Mouse (Mus musculus): ENCODE results near the gene Ctse. TPM values are rescaled to one million over a fixed set of nuclear protein-coding genes. Genes with fewer than 3 reads are reported as not detected.

Ctse gene
- polyA plus RNA-seq, 1 experiment from 2014 or later = not detected

DNA sequence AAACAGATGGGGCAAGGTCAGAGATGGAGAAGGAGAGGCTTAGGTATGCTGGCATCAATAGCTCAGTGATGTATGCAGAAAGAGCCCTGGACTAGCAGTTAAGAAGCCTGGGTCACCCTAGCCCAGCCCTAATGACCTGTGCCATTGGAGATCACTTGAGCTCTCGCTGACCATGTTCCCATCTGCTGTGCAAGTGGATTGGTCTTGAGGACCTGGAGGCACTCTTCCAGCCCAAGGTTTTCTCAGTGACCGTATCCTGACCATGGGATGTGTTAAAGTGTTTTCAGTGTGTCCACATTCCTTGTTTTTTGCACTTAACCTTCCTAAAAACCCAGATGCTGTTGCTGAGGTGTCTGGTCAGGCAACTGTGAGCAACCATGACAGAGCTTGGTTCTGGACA lies 22.2 kb downstream of the Ctse start:
- no peak overlapping the region for H3K27ac ChIP-seq
- no peaks in the 10 kb centered on the region for H3K9me3 ChIP-seq
- H3K4me3 ChIP-seq = no peak overlapping the region
- peaks cover 7% of the 10 kb centered on the region; the same call in 1 of the 2 replicates for H3K4me1 ChIP-seq (replicated peaks)
- no peaks in the 10 kb centered on the region for H3K36me3 ChIP-seq
- no peak overlapping the region for H3K4me2 ChIP-seq
- no peak overlapping the region for H3K9ac ChIP-seq
- WGBS = 81% methylated on average over 2 of the region's 2 CpGs
- H3K27me3 ChIP-seq = 0 out of 2 replicates have a peak, but pooled peaks cover 2% of the 10 kb centered on the region
- ATAC-seq (ENCODE audit: low FRiP score) = no peak

DNA sequence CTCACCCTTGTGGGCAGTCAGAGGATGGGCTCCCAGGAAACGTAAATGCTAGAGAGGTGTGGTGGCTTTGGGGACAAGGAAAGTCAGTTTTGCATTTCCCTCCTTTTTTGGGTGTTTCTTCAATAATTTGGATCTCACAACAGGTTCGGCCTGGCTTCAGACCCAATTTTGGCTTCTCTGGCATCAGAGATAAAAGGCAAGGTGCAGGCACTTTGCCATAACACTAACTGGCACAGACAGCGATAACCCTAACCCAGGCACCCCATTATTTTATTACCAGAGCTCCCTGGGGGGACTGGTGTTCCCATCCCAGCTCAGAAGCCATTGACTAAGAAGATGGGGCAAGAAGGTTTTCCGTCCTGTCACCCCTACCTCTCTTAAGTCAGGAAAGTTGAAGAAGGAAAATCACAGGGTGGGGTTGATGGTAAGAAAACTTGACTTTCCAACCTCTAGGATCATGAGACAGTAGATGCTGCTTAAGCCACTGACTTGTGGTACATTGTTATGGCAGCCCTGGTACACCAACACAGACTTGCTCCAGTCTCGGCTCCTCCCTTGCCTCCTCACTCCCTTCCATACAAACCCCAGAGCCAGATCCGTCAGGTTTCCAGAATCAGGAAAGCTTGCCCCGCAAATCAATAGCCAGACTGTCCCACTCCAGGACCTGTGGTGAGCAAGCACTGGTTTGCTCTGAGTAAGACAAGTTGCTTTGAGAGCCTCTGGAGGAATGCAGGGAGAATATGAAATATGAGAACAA lies 22.8 kb downstream of the Ctse start:
- Histone ChIP-seq H3K9ac (no peak overlapping the region), H3K4me1 (replicated peaks) (peaks cover 7% of the 10 kb centered on the region; the same call in 1 of the 2 replicates), H3K4me3 (no peak overlapping the region), H3K27me3 (0 out of 2 replicates have a peak, but pooled peaks cover 2% of the 10 kb centered on the region), H3K9me3 (no peaks in the 10 kb centered on the region), H3K36me3 (no peaks in the 10 kb centered on the region), H3K4me2 (no peak overlapping the region), H3K27ac (no peak overlapping the region)
- WGBS = 80% methylated on average over 7 of the region's 7 CpGs
- no peak for ATAC-seq (ENCODE audit: low FRiP score)

DNA sequence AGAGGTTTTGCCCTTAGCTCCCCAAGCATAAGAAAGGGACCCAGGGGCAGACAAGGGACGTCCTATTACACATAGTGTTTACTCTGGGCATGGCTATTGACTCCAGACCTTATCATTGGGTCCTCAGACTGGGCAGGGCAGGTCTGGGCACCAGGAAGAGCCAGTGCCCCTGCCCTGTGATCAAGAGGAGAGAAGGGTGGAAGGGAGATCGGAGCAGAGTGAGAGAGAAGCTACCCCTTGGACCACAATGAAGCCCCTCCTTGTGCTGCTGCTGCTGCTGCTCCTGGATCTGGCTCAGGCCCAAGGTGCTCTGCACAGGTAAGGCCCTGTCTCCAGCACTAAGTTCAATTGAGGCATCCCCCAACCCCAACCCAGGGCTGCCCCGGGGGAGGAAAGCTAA lies 23.6 kb downstream of the Ctse start:
- Histone ChIP-seq H3K27ac (no peak overlapping the region), H3K4me1 (replicated peaks) (peaks cover 7% of the 10 kb centered on the region; the same call in 1 of the 2 replicates), H3K36me3 (no peaks in the 10 kb centered on the region), H3K4me2 (no peak overlapping the region), H3K9ac (no peak overlapping the region), H3K9me3 (no peaks in the 10 kb centered on the region), H3K4me3 (no peak overlapping the region), H3K27me3 (0 out of 2 replicates have a peak, but pooled peaks cover 2% of the 10 kb centered on the region)
- ATAC-seq (ENCODE audit: low FRiP score) = no peak
- 76% methylated on average over 3 of the region's 3 CpGs for WGBS

DNA sequence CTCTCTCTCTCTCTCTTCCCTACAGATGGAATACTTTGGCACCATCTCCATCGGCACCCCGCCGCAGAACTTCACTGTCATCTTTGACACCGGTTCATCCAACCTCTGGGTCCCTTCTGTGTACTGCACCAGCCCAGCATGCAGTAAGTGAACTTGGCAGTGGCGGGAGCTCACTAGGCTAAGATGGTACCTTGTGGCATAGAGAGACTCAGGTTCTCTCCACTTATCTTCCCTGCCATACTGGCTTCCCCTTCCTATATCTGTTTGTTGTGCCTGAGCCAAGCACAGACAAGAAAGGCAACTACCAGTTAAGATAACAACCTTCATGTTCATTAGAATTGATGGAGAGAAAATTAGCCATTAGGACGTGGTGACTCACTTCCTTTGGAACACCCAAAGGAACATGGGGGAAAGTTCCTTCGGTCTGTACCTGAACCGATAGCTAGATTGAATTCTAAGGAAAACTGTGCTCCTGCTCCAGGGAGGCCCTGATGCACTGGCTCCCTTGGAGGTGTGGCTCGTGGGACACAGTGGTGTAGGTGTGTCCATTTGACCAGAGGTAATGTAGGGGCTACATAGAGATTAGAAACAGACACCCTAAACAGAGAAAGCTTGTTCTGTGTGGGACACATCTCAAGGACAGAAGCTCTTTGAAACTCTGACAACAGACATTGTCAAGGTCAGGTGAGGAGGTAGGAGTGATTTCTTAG lies 25.3 kb downstream of the Ctse start:
- 90% methylated on average over 9 of the region's 9 CpGs for WGBS
- Histone ChIP-seq H3K4me1 (replicated peaks) (no peaks in the 10 kb centered on the region), H3K4me3 (no peak overlapping the region), H3K9me3 (no peaks in the 10 kb centered on the region), H3K36me3 (no peaks in the 10 kb centered on the region), H3K27me3 (0 out of 2 replicates have a peak, but pooled peaks cover 2% of the 10 kb centered on the region), H3K9ac (no peak overlapping the region), H3K27ac (no peak overlapping the region), H3K4me2 (no peak overlapping the region)
- no peak for ATAC-seq (ENCODE audit: low FRiP score)

DNA sequence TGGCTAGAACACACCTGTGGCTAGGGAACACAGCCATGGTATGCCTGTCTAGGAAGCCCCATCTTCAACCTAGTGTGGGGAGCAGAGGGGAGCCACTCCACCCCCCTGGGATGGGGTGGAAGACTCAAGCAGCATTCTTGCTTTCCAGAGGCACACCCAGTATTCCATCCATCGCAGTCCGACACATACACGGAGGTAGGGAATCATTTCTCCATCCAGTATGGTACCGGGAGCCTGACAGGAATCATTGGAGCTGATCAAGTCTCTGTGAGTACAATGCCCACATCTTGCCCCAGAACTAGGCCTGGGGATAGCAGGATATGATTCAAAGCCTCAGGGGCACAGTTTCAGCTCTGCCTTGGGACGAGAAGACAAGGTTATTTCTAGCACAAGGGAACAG lies 26.0 kb downstream of the Ctse start:
- WGBS = 92% methylated on average over 5 of the region's 5 CpGs

DNA sequence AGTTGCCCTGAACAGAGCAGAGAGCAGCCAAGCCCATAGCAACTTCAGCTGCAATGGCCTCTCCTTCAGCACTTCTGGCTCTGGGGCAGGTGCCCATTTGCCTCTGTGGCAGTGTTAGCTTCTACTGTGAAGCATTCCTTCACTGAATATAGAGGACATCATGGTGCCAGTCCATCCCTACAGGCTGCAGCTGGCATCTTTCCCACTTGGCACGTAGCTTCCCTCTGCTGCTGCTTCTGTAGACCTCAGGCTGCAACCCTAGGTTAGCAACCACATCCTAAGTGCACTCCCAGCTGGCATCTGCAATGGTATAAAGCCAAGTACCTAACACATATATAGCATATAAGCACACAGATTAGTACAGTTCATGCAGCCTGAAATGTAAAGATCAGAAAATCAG lies 27.8 kb downstream of the Ctse start:
- no peaks in the 10 kb centered on the region for H3K4me1 ChIP-seq (replicated peaks)
- ATAC-seq (ENCODE audit: low FRiP score) = no peak
- H3K36me3 ChIP-seq = no peaks in the 10 kb centered on the region
- no peaks in the 10 kb centered on the region for H3K9me3 ChIP-seq
- H3K4me2 ChIP-seq = no peak overlapping the region
- H3K4me3 ChIP-seq = no peak overlapping the region
- no peak overlapping the region for H3K27ac ChIP-seq
- 79% methylated on average over 1 of the region's 1 CpGs for WGBS
- no peak overlapping the region for H3K9ac ChIP-seq
- no peaks in the 10 kb centered on the region for H3K27me3 ChIP-seq

More for the DNA sequence above, 26.0 kb downstream of the Ctse start:
- 0 out of 2 replicates have a peak, but pooled peaks cover 2% of the 10 kb centered on the region for H3K27me3 ChIP-seq
- H3K36me3 ChIP-seq = no peaks in the 10 kb centered on the region
- no peak overlapping the region for H3K4me2 ChIP-seq
- no peaks in the 10 kb centered on the region for H3K4me1 ChIP-seq (replicated peaks)
- H3K4me3 ChIP-seq = no peak overlapping the region
- H3K9me3 ChIP-seq = no peaks in the 10 kb centered on the region
- ATAC-seq (ENCODE audit: low FRiP score) = no peak
- no peak overlapping the region for H3K9ac ChIP-seq
- H3K27ac ChIP-seq = no peak overlapping the region

DNA sequence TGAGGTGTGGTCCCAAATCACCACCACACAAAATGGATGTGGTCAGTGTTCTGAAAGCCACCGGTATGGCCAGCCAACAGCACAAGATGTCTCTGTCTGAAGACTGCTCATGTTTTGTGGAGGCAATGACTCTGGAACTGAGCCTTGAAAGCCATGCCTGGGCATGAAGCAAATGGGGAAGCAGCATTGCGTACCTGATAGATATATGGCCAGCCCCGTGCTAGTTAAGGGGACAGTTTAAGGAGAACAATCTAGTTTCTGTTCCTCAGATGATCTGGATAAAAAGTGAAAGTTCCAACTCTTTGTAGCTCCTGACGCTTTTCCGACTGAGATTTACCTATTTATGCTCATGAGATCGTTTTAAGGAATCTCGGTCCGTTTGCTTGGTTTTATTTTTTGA lies 33.0 kb downstream of the Ctse start:
- 92% methylated on average over 8 of the region's 8 CpGs for WGBS
- Histone ChIP-seq H3K4me3 (no peak overlapping the region), H3K9me3 (no peaks in the 10 kb centered on the region), H3K4me2 (no peak overlapping the region), H3K36me3 (no peaks in the 10 kb centered on the region), H3K27me3 (no peaks in the 10 kb centered on the region), H3K27ac (no peak overlapping the region), H3K9ac (no peak overlapping the region), H3K4me1 (replicated peaks) (no peaks in the 10 kb centered on the region)
- no peak for ATAC-seq (ENCODE audit: low FRiP score)

DNA sequence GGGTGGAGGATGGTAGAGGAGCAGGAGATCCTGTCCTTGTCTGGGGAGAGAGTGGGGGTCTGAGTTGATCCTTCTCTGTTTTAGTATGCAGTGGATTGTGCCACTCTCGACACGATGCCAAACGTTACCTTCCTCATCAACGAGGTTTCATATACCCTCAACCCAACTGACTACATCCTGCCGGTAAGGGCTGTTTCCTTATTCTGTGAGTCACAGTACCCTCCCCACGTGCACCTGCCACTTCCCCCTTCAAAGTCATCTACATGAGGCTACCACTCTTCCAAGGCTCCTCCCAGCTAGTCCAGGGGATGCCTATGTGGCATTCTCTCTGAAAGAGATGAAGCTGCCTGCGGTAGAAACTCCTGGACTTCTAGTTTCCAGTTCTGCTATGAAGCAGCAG lies 34.3 kb downstream of the Ctse start:
- ATAC-seq (ENCODE audit: low FRiP score) = no peak
- H3K4me3 ChIP-seq = no peak overlapping the region
- no peak overlapping the region for H3K9ac ChIP-seq
- no peaks in the 10 kb centered on the region for H3K27me3 ChIP-seq
- WGBS = 87% methylated on average over 7 of the region's 7 CpGs
- no peak overlapping the region for H3K27ac ChIP-seq
- no peaks in the 10 kb centered on the region for H3K4me1 ChIP-seq (replicated peaks)
- no peak overlapping the region for H3K4me2 ChIP-seq
- no peaks in the 10 kb centered on the region for H3K9me3 ChIP-seq
- no peaks in the 10 kb centered on the region for H3K36me3 ChIP-seq

DNA sequence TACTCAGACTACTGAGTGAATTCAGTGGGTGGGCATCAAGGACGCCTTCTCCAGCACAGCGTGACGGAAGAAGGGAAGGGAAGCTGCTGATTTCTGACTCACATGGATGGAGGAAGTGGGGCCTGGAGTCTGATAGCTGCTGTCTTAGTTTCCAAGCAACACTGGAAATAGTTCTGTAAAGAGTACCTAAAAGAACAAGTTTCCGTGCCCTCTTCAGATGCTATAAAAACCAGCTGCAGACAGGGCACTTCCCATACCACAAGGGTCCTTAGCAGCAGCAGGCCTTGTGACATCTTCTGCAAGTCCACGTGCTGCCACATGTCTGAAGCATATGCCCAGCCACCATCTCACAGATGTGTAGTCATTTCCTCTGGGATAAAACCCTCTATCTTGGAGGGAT lies 41.5 kb downstream of the Ctse start:
- H3K27ac ChIP-seq = no peak overlapping the region
- H3K4me2 ChIP-seq = no peak overlapping the region
- H3K9me3 ChIP-seq = no peaks in the 10 kb centered on the region
- no peak overlapping the region for H3K4me3 ChIP-seq
- ATAC-seq (ENCODE audit: low FRiP score) = no peak
- H3K4me1 ChIP-seq (replicated peaks) = no peaks in the 10 kb centered on the region
- H3K9ac ChIP-seq = no peak overlapping the region
- H3K27me3 ChIP-seq = no peaks in the 10 kb centered on the region
- WGBS = 81% methylated on average over 5 of the region's 5 CpGs
- no peaks in the 10 kb centered on the region for H3K36me3 ChIP-seq

DNA sequence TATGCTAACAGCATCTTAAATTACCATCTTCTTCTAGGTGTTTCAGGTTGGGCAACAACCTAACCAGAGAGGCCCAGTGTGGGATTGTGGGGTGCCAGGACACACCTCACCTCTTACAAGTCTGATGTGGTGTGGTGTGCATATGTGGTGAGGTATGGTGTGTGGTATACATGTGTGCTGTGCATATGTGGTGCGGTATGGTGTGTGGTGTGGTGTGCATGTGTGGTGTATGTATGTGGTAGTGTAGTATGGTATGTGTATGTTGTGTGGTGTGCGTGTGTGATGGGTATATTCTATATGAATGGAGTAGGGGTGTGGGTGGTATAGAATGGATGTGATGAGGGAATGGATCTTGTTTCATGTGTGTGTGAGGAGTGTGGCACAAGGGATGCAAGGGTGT lies 49.6 kb downstream of the Ctse start:
- H3K4me3 ChIP-seq = no peak overlapping the region
- no peaks in the 10 kb centered on the region for H3K36me3 ChIP-seq
- no peak for ATAC-seq (ENCODE audit: low FRiP score)
- WGBS = 95% methylated on average over 2 of the region's 2 CpGs
- no peaks in the 10 kb centered on the region for H3K27me3 ChIP-seq
- H3K9me3 ChIP-seq = no peaks in the 10 kb centered on the region
- no peaks in the 10 kb centered on the region for H3K4me1 ChIP-seq (replicated peaks)
- H3K27ac ChIP-seq = no peak overlapping the region
- no peak overlapping the region for H3K4me2 ChIP-seq
- H3K9ac ChIP-seq = no peak overlapping the region

DNA sequence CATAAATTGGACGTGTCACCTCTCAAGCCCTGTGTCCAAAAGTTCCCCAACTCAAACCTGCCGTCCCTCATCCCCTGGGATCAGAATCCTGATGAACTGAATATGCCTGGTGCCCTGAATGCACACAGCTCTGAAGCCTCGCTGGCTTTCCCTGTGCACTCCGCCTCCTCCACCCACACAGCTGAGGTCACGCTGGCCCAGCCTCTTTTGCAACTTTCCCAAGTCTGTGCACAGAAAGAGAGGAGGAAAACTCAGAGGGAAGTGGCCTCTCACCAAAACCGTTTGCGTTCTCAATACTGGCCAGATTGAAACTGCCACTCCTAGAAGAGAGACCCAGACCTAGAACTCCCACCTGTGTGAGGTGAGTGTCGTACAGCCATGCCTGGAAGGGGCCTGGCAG lies 50.4 kb downstream of the Ctse start, which contains the start of gene Rab7b:
Gene Rab7b, plus strand, starts transcription at position 221 of the 400 bp plus-strand sequence.
- no peak within 1 kb of the TSS for H3K27ac ChIP-seq
- no peaks in the 10 kb centered on the region for H3K36me3 ChIP-seq
- no peak within 1 kb of the TSS for H3K4me3 ChIP-seq
- ATAC-seq (ENCODE audit: low FRiP score) = no peak
- H3K9ac ChIP-seq = no peak within 1 kb of the TSS
- H3K4me1 ChIP-seq (replicated peaks) = no peaks in the 10 kb centered on the region
- no peak within 1 kb of the TSS for H3K4me2 ChIP-seq
- no peaks in the 10 kb centered on the region for H3K9me3 ChIP-seq
- no peaks in the 10 kb centered on the region for H3K27me3 ChIP-seq
- 67% methylated on average over 8 of the region's 8 CpGs for WGBS

DNA sequence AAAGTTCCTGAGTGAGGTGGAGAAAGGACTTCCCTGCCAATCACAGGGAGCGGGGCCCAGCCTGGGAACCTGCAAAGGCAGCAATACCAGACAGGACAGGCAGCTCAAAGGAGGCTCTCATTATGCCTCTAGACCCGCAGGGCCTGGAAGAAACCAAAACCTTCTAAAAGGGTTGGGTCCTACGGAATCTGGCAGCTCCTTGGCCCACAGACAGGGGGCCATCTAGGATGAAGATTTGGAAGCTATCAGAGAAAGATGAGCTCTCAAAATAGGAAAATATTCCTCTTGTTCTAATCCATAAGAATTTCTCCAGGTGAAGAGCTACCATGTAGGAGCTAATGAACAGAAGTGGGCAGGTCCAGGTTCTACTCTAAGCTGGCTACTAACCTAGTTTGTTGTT lies 50.9 kb downstream of the Ctse start:
- no peaks in the 10 kb centered on the region for H3K27me3 ChIP-seq
- H3K9ac ChIP-seq = no peak overlapping the region
- H3K4me3 ChIP-seq = no peak overlapping the region
- no peaks in the 10 kb centered on the region for H3K9me3 ChIP-seq
- WGBS = 82% methylated on average over 3 of the region's 3 CpGs
- ATAC-seq (ENCODE audit: low FRiP score) = no peak
- H3K36me3 ChIP-seq = no peaks in the 10 kb centered on the region
- no peaks in the 10 kb centered on the region for H3K4me1 ChIP-seq (replicated peaks)
- no peak overlapping the region for H3K27ac ChIP-seq
- H3K4me2 ChIP-seq = no peak overlapping the region

DNA sequence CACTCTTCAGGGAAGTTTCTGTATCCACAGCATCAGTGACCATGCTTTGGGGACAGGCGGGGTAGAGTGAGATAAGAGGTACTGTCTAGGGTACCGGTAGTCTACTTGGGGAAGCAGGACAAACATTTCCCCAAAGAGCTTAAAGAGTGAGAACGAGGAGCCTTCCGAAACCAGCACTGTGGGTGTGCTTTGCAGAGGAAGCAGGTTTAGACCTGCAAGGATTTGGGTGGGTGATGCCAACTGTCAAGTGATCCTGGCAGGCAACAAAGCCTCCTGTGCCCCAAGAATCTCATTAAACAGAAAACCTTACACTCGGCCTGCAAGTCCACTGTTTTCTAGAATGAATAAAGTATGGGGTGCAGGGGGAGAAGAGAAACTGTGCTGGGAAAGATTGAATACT lies 51.8 kb downstream of the Ctse start:
- no peaks in the 10 kb centered on the region for H3K36me3 ChIP-seq
- no peak overlapping the region for H3K4me2 ChIP-seq
- H3K27me3 ChIP-seq = no peaks in the 10 kb centered on the region
- ATAC-seq (ENCODE audit: low FRiP score) = no peak
- no peaks in the 10 kb centered on the region for H3K9me3 ChIP-seq
- no peak overlapping the region for H3K27ac ChIP-seq
- no peak overlapping the region for H3K4me3 ChIP-seq
- no peaks in the 10 kb centered on the region for H3K4me1 ChIP-seq (replicated peaks)
- 86% methylated on average over 5 of the region's 5 CpGs for WGBS
- H3K9ac ChIP-seq = no peak overlapping the region
